Mouse (Mus musculus) MEL (cell line): ENCODE measurements around the gene Ror1. TPM values are rescaled to one million over a fixed set of nuclear protein-coding genes. Genes with fewer than 3 reads are reported as not detected.

Experiments
- DNase-seq: peaks from one replicate; pipeline ENCODE4 v3.0.0; 2011; ENCODE audit warnings: low read depth, low spot score
- H3K27ac ChIP-seq: 2 replicates; pipeline ENCODE4 v1.5.1; 2012; ENCODE audit warnings: low read depth, mild to moderate bottlenecking, control low read depth, low read length, moderate library complexity; ENCODE audit not compliant: control insufficient read depth
- H3K27me3 ChIP-seq, 2 experiments: fragments of 150-350 bp in 1 of 2; sonication (generic) in 1 of 2; 2 replicates each; pipeline ENCODE4 v1.6.1; 2012; ENCODE audit warnings: low read length in 2 of 2, mild to moderate bottlenecking in 2 of 2, improper control_type of control experiment in 1 of 2, moderate library complexity in 1 of 2; ENCODE audit not compliant: insufficient read depth in 2 of 2, control insufficient read depth in 1 of 2
- H3K36me3 ChIP-seq, 2 experiments: 2 replicates each; pipeline ENCODE4 v1.6.1; 2012 to 2014; ENCODE audit warnings: low read length in 2 of 2, improper control_type of control experiment in 1 of 2, inconsistent platforms in 1 of 2, mild to moderate bottlenecking in 1 of 2; ENCODE audit not compliant: insufficient read depth in 2 of 2, control insufficient read depth in 1 of 2
- H3K4me1 ChIP-seq, 2 experiments: fragments of 150-350 bp in 1 of 2; sonication (generic) in 1 of 2; 2 replicates each; pipeline ENCODE4 v1.6.1; 2012; ENCODE audit warnings: low read length in 2 of 2, improper control_type of control experiment in 1 of 2, mild to moderate bottlenecking in 1 of 2; ENCODE audit not compliant: insufficient read depth in 2 of 2, control insufficient read depth in 1 of 2
- H3K4me3 ChIP-seq, 2 experiments: fragments of 150-350 bp in 1 of 2; sonication (generic) in 1 of 2; 2 replicates each; pipeline ENCODE4 v1.5.1; 2012; ENCODE audit warnings: low read depth in 2 of 2, low read length in 2 of 2, mild to moderate bottlenecking in 2 of 2, moderate library complexity in 2 of 2, control low read depth in 1 of 2, improper control_type of control experiment in 1 of 2; ENCODE audit not compliant: control insufficient read depth in 1 of 2, insufficient read depth in 1 of 2
- H3K79me2 ChIP-seq: 2 replicates; pipeline ENCODE4 v1.6.1; 2012; ENCODE audit warnings: mild to moderate bottlenecking, low read length, moderate library complexity; ENCODE audit not compliant: control insufficient read depth, poor library complexity, insufficient read depth
- H3K9ac ChIP-seq: 2 replicates; pipeline ENCODE4 v1.6.1; 2012; ENCODE audit warnings: low read depth, mild to moderate bottlenecking, control low read depth, low read length, moderate library complexity; ENCODE audit not compliant: control insufficient read depth, poor library complexity, severe bottlenecking
- H3K9me3 ChIP-seq: fragments of 150-350 bp; sonication (generic); replicated peaks from 2 replicates; pipeline ENCODE4 v1.6.1; 2012; ENCODE audit warnings: mild to moderate bottlenecking, low read length, improper control_type of control experiment, moderate library complexity; ENCODE audit not compliant: insufficient read depth
- BHLHE40 ChIP-seq: IDR thresholded peaks from 2 replicates; pipeline ENCODE4 v1.6.1; 2012; ENCODE audit warnings: low read depth, mild to moderate bottlenecking, inconsistent platforms, low read length, improper control_type of control experiment, borderline replicate concordance
- CTCF ChIP-seq, 3 experiments: IDR thresholded peaks in 2 of 3; conservative IDR thresholded peaks in 1 of 3; 2 replicates each; pipeline ENCODE4 v1.5.1; 2011 to 2012; ENCODE audit warnings: low read length in 3 of 3, low read depth in 2 of 3, mild to moderate bottlenecking in 2 of 3, improper control_type of control experiment in 1 of 3, inconsistent platforms in 1 of 3, mixed read lengths in 1 of 3, moderate library complexity in 1 of 3; ENCODE audit not compliant: control insufficient read depth in 1 of 3, insufficient read depth in 1 of 3, poor library complexity in 1 of 3, severe bottlenecking in 1 of 3
- EP300 ChIP-seq, 2 experiments: IDR thresholded peaks; 2 replicates each; pipeline ENCODE4 v1.6.1; 2011; ENCODE audit warnings: improper control_type of control experiment in 2 of 2, low read length in 2 of 2, low read depth in 1 of 2, mild to moderate bottlenecking in 1 of 2
- ETS1 ChIP-seq: IDR thresholded peaks from 2 replicates; pipeline ENCODE4 v1.6.1; 2012; ENCODE audit warnings: low read depth, mild to moderate bottlenecking, inconsistent platforms, low read length, improper control_type of control experiment, moderate library complexity
- GABPA ChIP-seq: IDR thresholded peaks from 2 replicates; pipeline ENCODE4 v1.6.1; 2012; ENCODE audit warnings: low read depth, mild to moderate bottlenecking, inconsistent platforms, low read length, improper control_type of control experiment, moderate library complexity
- GATA1 ChIP-seq: IDR thresholded peaks from 2 replicates; pipeline ENCODE4 v1.6.1; 2011; ENCODE audit warnings: low read depth, low read length, improper control_type of control experiment
- HCFC1 ChIP-seq: IDR thresholded peaks from 2 replicates; pipeline ENCODE4 v1.6.1; 2012; ENCODE audit warnings: low read depth, mild to moderate bottlenecking, inconsistent platforms, low read length, improper control_type of control experiment, moderate library complexity
- JUND ChIP-seq: IDR thresholded peaks from 2 replicates; pipeline ENCODE4 v1.6.1; 2011; ENCODE audit warnings: low read depth, mild to moderate bottlenecking, improper control_type of control experiment, low read length
- MAFK ChIP-seq: IDR thresholded peaks from 2 replicates; pipeline ENCODE4 v1.6.1; 2011; ENCODE audit warnings: low read depth, mild to moderate bottlenecking, low read length, improper control_type of control experiment, borderline replicate concordance
- MAX ChIP-seq: IDR thresholded peaks from 2 replicates; pipeline ENCODE4 v1.6.1; 2011; ENCODE audit warnings: low read length, improper control_type of control experiment
- MXI1 ChIP-seq: IDR thresholded peaks from 2 replicates; pipeline ENCODE4 v1.6.1; 2011; ENCODE audit warnings: mild to moderate bottlenecking, low read depth, low read length, improper control_type of control experiment
- MYB ChIP-seq: IDR thresholded peaks from 2 replicates; pipeline ENCODE4 v1.6.1; 2011; ENCODE audit warnings: mild to moderate bottlenecking, low read depth, low read length, improper control_type of control experiment
- NELFE ChIP-seq: IDR thresholded peaks from 2 replicates; pipeline ENCODE4 v1.6.1; 2011; ENCODE audit warnings: low read depth, low read length, improper control_type of control experiment
- POLR2AphosphoS5 ChIP-seq: IDR thresholded peaks from 2 replicates; pipeline ENCODE4 v1.6.1; 2012; ENCODE audit warnings: low read depth, borderline replicate concordance, mild to moderate bottlenecking, inconsistent platforms, low read length, moderate library complexity, mixed read lengths
- RAD21 ChIP-seq: IDR thresholded peaks from 2 replicates; pipeline ENCODE4 v1.6.1; 2011; ENCODE audit warnings: mild to moderate bottlenecking, low read depth, low read length, improper control_type of control experiment
- RCOR1 ChIP-seq: IDR thresholded peaks from 2 replicates; pipeline ENCODE4 v1.6.1; 2012; ENCODE audit warnings: low read depth, mild to moderate bottlenecking, inconsistent platforms, low read length, improper control_type of control experiment
- SIN3A ChIP-seq: IDR thresholded peaks from 2 replicates; pipeline ENCODE4 v1.6.1; 2012; ENCODE audit warnings: low read length, improper control_type of control experiment, inconsistent platforms
- SMC3 ChIP-seq: IDR thresholded peaks from 2 replicates; pipeline ENCODE4 v1.6.1; 2011; ENCODE audit warnings: low read depth, low read length, improper control_type of control experiment
- TCF12 ChIP-seq: IDR thresholded peaks from 2 replicates; pipeline ENCODE4 v1.6.1; 2014; ENCODE audit warnings: low read depth, mild to moderate bottlenecking, inconsistent platforms, low read length, improper control_type of control experiment, moderate library complexity
- UBTF ChIP-seq: IDR thresholded peaks from 2 replicates; pipeline ENCODE4 v1.6.1; 2012; ENCODE audit warnings: low read depth, mild to moderate bottlenecking, inconsistent platforms, low read length, improper control_type of control experiment, moderate library complexity, borderline replicate concordance; ENCODE audit not compliant: insufficient read depth
- ZC3H11A ChIP-seq: IDR thresholded peaks from 2 replicates; pipeline ENCODE4 v1.6.1; 2012; ENCODE audit warnings: low read depth, mild to moderate bottlenecking, inconsistent platforms, low read length, improper control_type of control experiment
- ZKSCAN1 ChIP-seq: IDR thresholded peaks from 2 replicates; pipeline ENCODE4 v1.6.1; 2012; ENCODE audit warnings: low read depth, mild to moderate bottlenecking, inconsistent platforms, low read length, improper control_type of control experiment, moderate library complexity
- ZNF384 ChIP-seq: IDR thresholded peaks from 2 replicates; pipeline ENCODE4 v1.6.1; 2012; ENCODE audit warnings: low read depth, mild to moderate bottlenecking, inconsistent platforms, low read length, improper control_type of control experiment
- polyA plus RNA-seq, 2 experiments: library from polyadenylated mRNA; stranded (reverse) in 1 of 2; unstranded in 1 of 2; fragments of >175 nt in 1 of 2; fragments of >200 nt in 1 of 2; gene quantifications; 2 replicates each; pipeline versions ENCODE4 v1.2.1 to v1.2.4; 2012; ENCODE audit warnings: low replicate concordance in 2 of 2, low read depth in 1 of 2; ENCODE audit not compliant: insufficient read length in 2 of 2, insufficient read depth in 1 of 2, missing spikeins in 1 of 2
- total RNA-seq: library from RNA; depleted of rRNA; stranded (reverse); fragments of 300-350 nt; gene quantifications from 2 replicates; pipeline ENCODE4 v1.2.3, GENCODE M21; 2012

The Ror1 gene
- total and polyA plus RNA-seq, 3 experiments = not detected

GRCm38 (mm10) chr4:100247826-100248225, 152.2 kb downstream of the Ror1 start:
- Histone ChIP-seq H3K4me3 (no peak overlapping the region), H3K27ac (no peak overlapping the region), H3K27me3 (no peaks in the 10 kb centered on the region), H3K9ac (no peak overlapping the region)
- TF ChIP-seq ZKSCAN1 = no peak
- TF ChIP-seq, all 39 proteins: peak for 0
- Histone ChIP-seq H3K4me1 (no peaks in the 10 kb centered on the region), H3K79me2 (no peaks in the 10 kb centered on the region), H3K9me3 (no peaks in the 10 kb centered on the region), H3K36me3 (no peaks in the 10 kb centered on the region)
- no peak for DNase-seq

GRCm38 (mm10) chr4:100248273-100248672, 152.7 kb downstream of the Ror1 start:
- Histone ChIP-seq H3K9me3 (no peaks in the 10 kb centered on the region), H3K4me3 (no peak overlapping the region), H3K27ac (no peak overlapping the region), H3K9ac (no peak overlapping the region), H3K79me2 (no peaks in the 10 kb centered on the region), H3K36me3 (no peaks in the 10 kb centered on the region), H3K4me1 (no peaks in the 10 kb centered on the region), H3K27me3 (no peaks in the 10 kb centered on the region)
- DNase-seq = no peak
- no peak for TF ChIP-seq SMC3
- no peak for TF ChIP-seq CTCF (IDR thresholded peaks at IDR 0.05 in 2 of 3, conservative IDR thresholded peaks at IDR 0.05 in 1 of 3; ENCODE audit: control insufficient read depth in 1 of 3, insufficient read depth in 1 of 3, low read depth in 2 of 3, low read length in 3 of 3, poor library complexity in 1 of 3, severe bottlenecking in 1 of 3)
- TF ChIP-seq NELFE = no peak
- TF ChIP-seq TCF12 = no peak
- no peak for TF ChIP-seq HCFC1
- TF ChIP-seq RCOR1 = no peak

DNA sequence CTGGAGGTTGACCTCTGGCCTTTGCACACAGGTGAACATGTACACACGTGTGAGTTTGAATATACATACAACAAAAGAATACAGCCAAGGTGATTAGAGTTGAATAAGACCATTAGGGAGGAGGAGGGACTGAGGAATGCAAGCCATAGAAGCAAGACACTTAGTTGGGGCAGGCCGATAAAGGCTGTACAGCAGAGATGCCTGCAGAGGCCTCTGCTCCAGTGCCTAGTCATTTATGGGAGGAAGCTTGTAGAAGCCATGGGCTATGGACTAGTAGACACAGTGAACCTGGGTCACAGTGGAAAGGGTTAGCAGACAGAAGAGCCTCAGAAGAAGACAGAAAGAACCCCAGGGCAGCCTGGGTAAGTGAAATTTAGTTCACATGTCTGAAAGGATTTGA, 155.7 kb downstream of the Ror1 start:
- Histone ChIP-seq H3K9me3 (no peaks in the 10 kb centered on the region), H3K79me2 (no peaks in the 10 kb centered on the region), H3K4me3 (no peak overlapping the region), H3K27me3 (no peaks in the 10 kb centered on the region), H3K9ac (no peak overlapping the region), H3K27ac (no peak overlapping the region), H3K36me3 (no peaks in the 10 kb centered on the region), H3K4me1 (no peaks in the 10 kb centered on the region)
- DNase-seq = no peak
- TF ChIP-seq BHLHE40 (no peak), NELFE (no peak), MAFK (no peak), ZKSCAN1 (no peak), SIN3A (no peak), GATA1 (no peak), JUND (no peak), POLR2AphosphoS5 (no peak), RAD21 (no peak), TCF12 (no peak), ZNF384 (no peak), ETS1 (no peak), MYB (no peak), GABPA (no peak), MAX (no peak), ZC3H11A (no peak), CTCF (IDR thresholded peaks at IDR 0.05 in 2 of 3, conservative IDR thresholded peaks at IDR 0.05 in 1 of 3; ENCODE audit: control insufficient read depth in 1 of 3, insufficient read depth in 1 of 3, low read depth in 2 of 3, low read length in 3 of 3, poor library complexity in 1 of 3, severe bottlenecking in 1 of 3) (no peak), MXI1 (no peak), EP300 (IDR thresholded peaks at IDR 0.05; ENCODE audit: low read depth in 1 of 2, low read length in 2 of 2) (no peak), UBTF (no peak)
